21 mouse cellular contexts compared by ENCODE assay signal in genomic region chr10:122616385-122616784, GRCm38 (mm10).
"Had no signal": no experiment of that assay in that cellular context is flagged by ENCODE, and none has a peak within 500 bp of the region (broad histone marks: within the 10 kb centered on the region; RNA-seq: fewer than 3 reads in every experiment).

No protein-coding gene starts in this region.

- H3K27ac ChIP-seq: kidney, postnatal 0 days; layer of hippocampus, adult 2 months; limb, embryonic 10.5 days; limb, embryonic 13.5 days; liver, embryonic 12.5 days; liver, embryonic 15.5 days; macrophage; midbrain, embryonic 12.5 days; stomach, postnatal 0 days had no signal

- H3K36me3 ChIP-seq: limb, embryonic 10.5 days; limb, embryonic 13.5 days; liver, embryonic 12.5 days; liver, embryonic 15.5 days; midbrain, embryonic 12.5 days had no signal

- DNase-seq: kidney, adult 2 months; kidney, postnatal 25 days; layer of hippocampus, adult 9-11 months; liver; lung, adult 2 months; right cerebral cortex, adult 18-20 months; right cerebral cortex, postnatal 14 days; right cerebral cortex, postnatal 4 days; thymus, adult 18-20 months; thymus, postnatal 36 days had no signal

- H3K9me3 ChIP-seq: limb, embryonic 10.5 days; limb, embryonic 13.5 days; liver, embryonic 12.5 days; liver, embryonic 15.5 days; midbrain, embryonic 12.5 days had no signal

- H3K9ac ChIP-seq: limb, embryonic 13.5 days; liver, embryonic 12.5 days; liver, embryonic 15.5 days; midbrain, embryonic 12.5 days had no signal

- ATAC-seq: intestine, postnatal 0 days; liver, embryonic 12.5 days; midbrain, embryonic 16.5 days had no signal

- H3K4me1 ChIP-seq: liver, embryonic 12.5 days had no signal

- H3K27me3 ChIP-seq: limb, embryonic 13.5 days; liver, embryonic 12.5 days; liver, embryonic 15.5 days; midbrain, embryonic 12.5 days had no signal

- H3K4me2 ChIP-seq: limb, embryonic 13.5 days; liver, embryonic 12.5 days; liver, embryonic 15.5 days; midbrain, embryonic 12.5 days had no signal

- H3K4me3 ChIP-seq: layer of hippocampus, adult 2 months; limb, embryonic 10.5 days; limb, embryonic 13.5 days; liver, embryonic 12.5 days; liver, embryonic 15.5 days; midbrain, embryonic 12.5 days had no signal
